Mouse (Mus musculus) forebrain, embryonic 10.5 days (tissue): ENCODE data around the gene Btbd10. TPM values are rescaled to one million over a fixed set of nuclear protein-coding genes. Genes with fewer than 3 reads are reported as not detected.

Experiments used
- DNase-seq: peaks from one replicate; pipeline ENCODE4 v3.0.0-alpha.2; 2017; ENCODE audit warnings: low spot score; ENCODE audit errors: extremely low spot score
- H3K27ac ChIP-seq: fragments of 300-500 bp; sonication (generic); 2 replicates; pipeline ENCODE4 v1.5.1; 2016; ENCODE audit warnings: mild to moderate bottlenecking
- H3K27me3 ChIP-seq: fragments of 300-500 bp; sonication (generic); 2 replicates; pipeline ENCODE4 v1.6.1; 2016; ENCODE audit warnings: mild to moderate bottlenecking; ENCODE audit not compliant: poor library complexity, severe bottlenecking
- H3K36me3 ChIP-seq: fragments of 300-500 bp; sonication (generic); replicated peaks from 2 replicates; pipeline ENCODE4 v1.6.1; 2016; ENCODE audit warnings: mild to moderate bottlenecking, moderate library complexity
- H3K4me1 ChIP-seq: fragments of 300-500 bp; sonication (generic); 2 replicates; pipeline ENCODE4 v1.6.1; 2016
- H3K4me3 ChIP-seq: fragments of 300-500 bp; sonication (generic); 2 replicates; pipeline ENCODE4 v1.5.1; 2016; ENCODE audit warnings: mild to moderate bottlenecking, moderate library complexity
- H3K9me3 ChIP-seq: fragments of 300-500 bp; sonication (generic); 2 replicates; pipeline ENCODE4 v1.6.1; 2016; ENCODE audit warnings: mild to moderate bottlenecking, moderate library complexity
- WGBS: fragments of 180-500 bp; shearing (Covaris S2); methylation state at CpG from one replicate; pipeline ENCODE4 v1.1.7; 2016; 5-methylcytosine and 5-hydroxymethylcytosine counted together
- polyA plus RNA-seq: library from polyadenylated mRNA; unstranded; fragments of >200 nt; fragmentation: Nextera tagmentation; extraction: Ambion mirVana; gene quantifications from 2 replicates; pipeline ENCODE4 v1.2.1, GENCODE M21; 2016

Btbd10 gene
- polyA plus RNA-seq, 1 experiment from 2014 or later: 23.7 TPM

- no peak overlapping the region for H3K4me3 ChIP-seq
- no peaks in the 10 kb centered on the region for H3K27me3 ChIP-seq
- 84% methylated on average over 1 of the region's 1 CpGs for WGBS
- H3K27ac ChIP-seq: no peak overlapping the region
- H3K4me1 ChIP-seq: peaks cover 5% of the 10 kb centered on the region; the same call in 1 of the 2 replicates
- no peak for DNase-seq
- no peaks in the 10 kb centered on the region for H3K9me3 ChIP-seq
- no peaks in the 10 kb centered on the region for H3K36me3 ChIP-seq
Observed at GRCm38 (mm10) chr7:113289211-113289610, 80.0 kb downstream of the Btbd10 start.

- no peaks in the 10 kb centered on the region for H3K27me3 ChIP-seq
- H3K36me3 ChIP-seq: no peaks in the 10 kb centered on the region
- no peak for DNase-seq
- no peaks in the 10 kb centered on the region for H3K4me1 ChIP-seq
- H3K27ac ChIP-seq: no peak overlapping the region
- WGBS: 84% methylated on average over 2 of the region's 2 CpGs
- H3K4me3 ChIP-seq: no peak overlapping the region
- no peaks in the 10 kb centered on the region for H3K9me3 ChIP-seq
Observed at GRCm38 (mm10) chr7:113285405-113285804, 83.8 kb downstream of the Btbd10 start.

GRCm38 (mm10) chr7:113279246-113279645 is 89.9 kb downstream of the Btbd10 start:
- no peak for DNase-seq
- Histone ChIP-seq H3K27me3 (no peaks in the 10 kb centered on the region), H3K4me1 (peaks cover 4% of the 10 kb centered on the region; the same call in 1 of the 2 replicates), H3K36me3 (no peaks in the 10 kb centered on the region), H3K4me3 (no peak overlapping the region), H3K9me3 (no peaks in the 10 kb centered on the region), H3K27ac (no peak overlapping the region)
- 84% methylated on average over 2 of the region's 2 CpGs for WGBS

- no peak for DNase-seq
- Histone ChIP-seq H3K36me3 (no peaks in the 10 kb centered on the region), H3K27me3 (no peaks in the 10 kb centered on the region), H3K27ac (no peak overlapping the region), H3K4me3 (no peak overlapping the region), H3K9me3 (no peaks in the 10 kb centered on the region), H3K4me1 (peaks cover 4% of the 10 kb centered on the region; the same call in 1 of the 2 replicates)
- 94% methylated on average over 4 of the region's 4 CpGs for whole genome bisulfite sequencing
Observed at GRCm38 (mm10) chr7:113278493-113278892, 90.7 kb downstream of the Btbd10 start.

GRCm38 (mm10) chr7:113277245-113277644 is 91.9 kb downstream of the Btbd10 start:
- 86% methylated on average over 2 of the region's 2 CpGs for WGBS
- Histone ChIP-seq H3K4me3 (no peak overlapping the region), H3K36me3 (no peaks in the 10 kb centered on the region), H3K27ac (no peak overlapping the region), H3K27me3 (no peaks in the 10 kb centered on the region), H3K9me3 (no peaks in the 10 kb centered on the region), H3K4me1 (peaks cover 4% of the 10 kb centered on the region; the same call in 1 of the 2 replicates)
- no peak for DNase-seq

GRCm38 (mm10) chr7:113272338-113272997 is 96.7 kb downstream of the Btbd10 start:
- Histone ChIP-seq H3K27me3 (no peaks in the 10 kb centered on the region), H3K4me3 (no peak overlapping the region), H3K36me3 (no peaks in the 10 kb centered on the region), H3K4me1 (peaks cover 8% of the 10 kb centered on the region), H3K27ac (no peak overlapping the region), H3K9me3 (no peaks in the 10 kb centered on the region)
- WGBS: 87% methylated on average over 5 of the region's 6 CpGs
- no peak for DNase-seq

GRCm38 (mm10) chr7:113270991-113271390 is 98.2 kb downstream of the Btbd10 start:
- H3K27ac ChIP-seq: no peak overlapping the region
- DNase-seq: no peak
- H3K36me3 ChIP-seq: no peaks in the 10 kb centered on the region
- H3K4me1 ChIP-seq: peaks cover 8% of the 10 kb centered on the region
- no peaks in the 10 kb centered on the region for H3K9me3 ChIP-seq
- no peak overlapping the region for H3K4me3 ChIP-seq
- 82% methylated on average over 2 of the region's 2 CpGs for WGBS
- H3K27me3 ChIP-seq: no peaks in the 10 kb centered on the region

- H3K27ac ChIP-seq: no peak overlapping the region
- H3K4me1 ChIP-seq: peaks cover 8% of the 10 kb centered on the region
- H3K36me3 ChIP-seq: no peaks in the 10 kb centered on the region
- no peaks in the 10 kb centered on the region for H3K27me3 ChIP-seq
- DNase-seq: no peak
- WGBS: 85% methylated on average over 10 of the region's 10 CpGs
- H3K4me3 ChIP-seq: no peak overlapping the region
- H3K9me3 ChIP-seq: no peaks in the 10 kb centered on the region
Observed at GRCm38 (mm10) chr7:113270551-113270950, 98.6 kb downstream of the Btbd10 start.

- WGBS: 82% methylated on average over 3 of the region's 3 CpGs
- H3K4me1 ChIP-seq: peaks cover 12% of the 10 kb centered on the region
- H3K36me3 ChIP-seq: no peaks in the 10 kb centered on the region
- no peak overlapping the region for H3K4me3 ChIP-seq
- H3K9me3 ChIP-seq: no peaks in the 10 kb centered on the region
- H3K27me3 ChIP-seq: no peaks in the 10 kb centered on the region
- no peak for DNase-seq
- no peak overlapping the region for H3K27ac ChIP-seq
Observed at GRCm38 (mm10) chr7:113269921-113270320, 99.3 kb downstream of the Btbd10 start.

GRCm38 (mm10) chr7:113269081-113269480 is 100.1 kb downstream of the Btbd10 start:
- Histone ChIP-seq H3K27ac (no peak overlapping the region), H3K4me3 (no peak overlapping the region), H3K27me3 (no peaks in the 10 kb centered on the region), H3K36me3 (no peaks in the 10 kb centered on the region), H3K9me3 (no peaks in the 10 kb centered on the region), H3K4me1 (peaks cover 20% of the 10 kb centered on the region)
- DNase-seq: no peak

- DNase-seq: peak; percentile 48
- Histone ChIP-seq H3K27me3 (no peaks in the 10 kb centered on the region), H3K4me1 (peaks cover 20% of the 10 kb centered on the region), H3K4me3 (no peak overlapping the region), H3K27ac (no peak overlapping the region), H3K9me3 (no peaks in the 10 kb centered on the region), H3K36me3 (no peaks in the 10 kb centered on the region)
- 78% methylated on average over 9 of the region's 9 CpGs for WGBS
Observed at GRCm38 (mm10) chr7:113268287-113268686, 100.9 kb downstream of the Btbd10 start.
